Mouse (Mus musculus) cerebellum, adult 2 months (tissue): ENCODE results near the gene Zpbp. TPM values are rescaled to one million over a fixed set of nuclear protein-coding genes. Genes with fewer than 3 reads are reported as not detected.

Source experiments
- DNase-seq, 2 experiments: peaks; one replicate each; pipeline ENCODE4 v3.0.0; 2021
- H3K27ac ChIP-seq: fragments of 200-500 bp; 2 replicates; pipeline ENCODE4 v1.5.1; 2012; ENCODE audit warnings: low read length, control low read depth, inconsistent platforms; ENCODE audit not compliant: insufficient read depth
- H3K27me3 ChIP-seq: fragments of 200-500 bp; 2 replicates; pipeline ENCODE4 v1.6.1; 2012; ENCODE audit warnings: inconsistent platforms, mild to moderate bottlenecking, low read length, moderate library complexity; ENCODE audit not compliant: control insufficient read depth, insufficient read depth
- H3K4me1 ChIP-seq: fragments of 200-500 bp; 2 replicates; pipeline ENCODE4 v1.6.1; 2011; ENCODE audit warnings: low read length; ENCODE audit not compliant: control insufficient read depth, insufficient read depth
- H3K4me3 ChIP-seq: fragments of 200-500 bp; replicated peaks from 2 replicates; pipeline ENCODE3; 2011; ENCODE audit warnings: mild to moderate bottlenecking, low read depth, low read length, control low read depth; ENCODE audit not compliant: insufficient read depth
- CTCF ChIP-seq: fragments of 200-500 bp; IDR thresholded peaks from 2 replicates; pipeline ENCODE4 v1.5.1; 2011; ENCODE audit warnings: low read depth, mild to moderate bottlenecking, control low read depth, low read length, moderate library complexity, borderline replicate concordance; ENCODE audit not compliant: insufficient read depth
- POLR2A ChIP-seq: fragments of 200-500 bp; IDR thresholded peaks from 2 replicates; pipeline ENCODE4 v1.6.1; 2011; ENCODE audit warnings: low read length, control low read depth, borderline replicate concordance; ENCODE audit not compliant: insufficient read depth
- WGBS: fragments of 180-500 bp; shearing (Covaris S2); methylation state at CpG from one replicate; pipeline ENCODE4 v1.1.7; 2018; 5-methylcytosine and 5-hydroxymethylcytosine counted together
- polyA plus RNA-seq: library from polyadenylated mRNA; depleted of rRNA; stranded (reverse); fragments of >200 nt; gene quantifications from 2 replicates; pipeline ENCODE4 v1.2.3, GENCODE M21; 2012; rRNA removed

Zpbp gene
- polyA plus RNA-seq, 1 experiment = 0.46 TPM

DNA sequence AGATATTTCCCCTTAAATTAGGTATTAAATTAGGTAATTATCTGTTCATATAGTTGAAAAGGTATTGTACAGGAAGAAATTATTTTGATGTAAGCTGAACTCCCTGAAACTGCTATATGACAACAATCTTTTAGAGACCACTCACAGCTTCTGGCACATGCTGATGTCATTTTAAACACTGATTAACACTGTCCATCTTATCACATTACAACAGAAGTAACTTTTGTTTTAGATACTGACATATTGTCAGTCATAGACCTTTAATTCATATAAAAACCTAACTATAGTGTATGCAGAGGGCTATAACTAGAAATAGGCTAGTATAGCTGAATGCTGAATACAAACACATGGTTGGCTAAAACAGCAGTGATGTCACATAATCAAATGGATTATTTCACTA lies 182.1 kb downstream of the Zpbp start:
- no peaks in the 10 kb centered on the region for H3K27me3 ChIP-seq
- DNase-seq = no peak
- H3K4me3 ChIP-seq = no peak overlapping the region
- no peak overlapping the region for H3K27ac ChIP-seq
- no peak for TF ChIP-seq POLR2A
- TF ChIP-seq CTCF = no peak
- no peaks in the 10 kb centered on the region for H3K4me1 ChIP-seq

DNA sequence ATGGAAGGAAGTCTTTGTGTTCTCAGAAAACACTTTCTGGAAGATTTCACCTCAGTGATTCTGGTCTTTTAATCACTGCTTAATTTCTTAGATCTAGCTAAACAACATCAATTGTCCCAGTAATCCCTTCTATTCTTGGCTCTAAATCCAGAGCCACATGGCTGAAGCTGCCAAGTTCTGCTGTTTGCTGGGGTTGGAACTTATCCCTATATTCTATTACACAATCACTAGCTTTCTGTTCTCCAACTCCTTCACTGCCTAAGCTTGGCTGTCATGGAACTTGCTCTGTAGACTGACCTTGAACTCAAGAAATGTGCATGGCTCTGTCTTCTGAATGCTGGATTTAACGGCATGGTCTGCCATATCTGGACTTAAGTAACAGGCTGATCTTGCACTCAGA lies 204.9 kb downstream of the Zpbp start:
- H3K4me1 ChIP-seq = no peaks in the 10 kb centered on the region
- no peak for DNase-seq
- no peak overlapping the region for H3K4me3 ChIP-seq
- WGBS = 85% methylated on average over 1 of the region's 1 CpGs
- no peak overlapping the region for H3K27ac ChIP-seq
- no peaks in the 10 kb centered on the region for H3K27me3 ChIP-seq
- TF ChIP-seq POLR2A = no peak
- TF ChIP-seq CTCF = no peak

DNA sequence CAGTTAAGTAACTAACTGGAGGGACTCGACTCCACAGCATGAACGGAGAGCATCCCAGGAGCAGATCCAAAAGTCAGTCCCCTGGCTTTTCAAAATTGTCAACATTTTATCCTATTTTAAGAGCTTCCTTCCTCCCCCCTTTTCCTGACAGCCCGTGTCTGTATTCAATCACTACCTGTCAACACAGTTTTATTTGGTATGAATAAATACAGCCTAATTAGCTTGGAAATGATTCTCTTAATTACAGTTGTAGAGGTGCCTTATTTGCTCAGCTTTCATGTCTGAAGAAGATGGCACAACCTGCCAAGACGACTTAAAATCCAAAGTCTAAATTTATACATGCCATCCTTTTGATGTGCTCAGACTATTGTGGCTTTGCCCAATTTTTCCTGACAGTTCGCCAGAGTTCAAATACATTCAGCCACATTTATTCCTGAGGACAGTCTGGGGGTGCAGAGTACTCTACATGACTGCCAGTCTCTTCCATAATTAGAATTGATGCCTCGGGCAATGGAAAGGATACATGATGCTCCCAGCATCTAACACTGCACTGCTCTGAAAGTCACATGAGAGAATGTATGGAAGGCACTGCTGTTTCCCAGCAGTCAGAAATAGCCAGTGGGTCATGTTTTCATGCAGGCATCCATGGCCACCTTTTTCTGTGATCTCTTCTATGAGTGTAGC lies 219.4 kb downstream of the Zpbp start:
- WGBS = 17% methylated on average over 6 of the region's 6 CpGs
- no peak for DNase-seq
- H3K27ac ChIP-seq = no peak overlapping the region

DNA sequence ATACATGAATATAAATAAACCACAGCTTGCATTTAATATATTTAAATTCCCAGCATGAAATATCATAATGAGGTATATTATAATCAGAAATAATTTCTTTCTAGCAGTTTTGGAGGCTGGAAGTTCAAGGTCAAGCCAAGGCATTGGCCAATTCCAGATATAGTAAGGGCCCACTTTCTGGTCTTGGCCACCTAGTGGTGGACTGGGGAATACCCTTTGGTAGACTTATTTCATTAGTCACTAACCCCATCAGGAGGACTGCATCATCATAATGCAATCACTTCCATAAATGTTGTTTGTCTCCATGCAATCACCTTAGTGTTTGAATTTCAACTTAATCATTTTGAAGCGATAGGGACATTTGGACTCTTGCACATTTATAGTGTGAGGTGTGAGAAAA lies 222.9 kb downstream of the Zpbp start:
- H3K27me3 ChIP-seq = no peaks in the 10 kb centered on the region
- H3K4me3 ChIP-seq = no peak overlapping the region
- TF ChIP-seq POLR2A (no peak), CTCF (no peak)
- H3K4me1 ChIP-seq = no peaks in the 10 kb centered on the region
- no peak for DNase-seq
- 84% methylated on average over 1 of the region's 1 CpGs for WGBS
- no peak overlapping the region for H3K27ac ChIP-seq

More for the DNA sequence above, 219.4 kb downstream of the Zpbp start:
- Histone ChIP-seq H3K4me3 (no peak overlapping the region), H3K4me1 (no peaks in the 10 kb centered on the region), H3K27me3 (no peaks in the 10 kb centered on the region)
- no peak for TF ChIP-seq POLR2A
- TF ChIP-seq CTCF = no peak

Other genes with a start within 250 kb of the Zpbp start
- 0.62 and 1.0 TPM in 2 replicates for gene Spata48, start 314 bp downstream of the Zpbp start, polyA plus RNA-seq
- not detected in 2 replicates for gene 4930512M02Rik, start 165.4 kb upstream of the Zpbp start, polyA plus RNA-seq
- gene Ikzf1, start 222.6 kb upstream of the Zpbp start, polyA plus RNA-seq = 0.60 and 0.82 TPM in 2 replicates